Mouse (Mus musculus) kidney, postnatal 0 days (tissue): ENCODE measurements around the gene Pusl1. TPM values are rescaled to one million over a fixed set of nuclear protein-coding genes. Genes with fewer than 3 reads are reported as not detected.

ENCODE experiments used
- ATAC-seq: fragments of 200-750 bp; cut with Nextera tagmentation; replicated peaks from 2 replicates; pipeline ENCODE4 v1.8.0; 2017; ENCODE audit warnings: low read depth, moderate number of reproducible peaks, moderate TSS enrichment, moderate library complexity; ENCODE audit not compliant: low FRiP score
- DNase-seq: peaks from one replicate; pipeline ENCODE4 v3.0.0-alpha.2; 2016; ENCODE audit warnings: low spot score
- H3K27ac ChIP-seq: fragments of 300-500 bp; sonication (generic); 2 replicates; pipeline ENCODE4 v1.5.1; 2014; ENCODE audit warnings: mild to moderate bottlenecking
- H3K27me3 ChIP-seq: fragments of 300-500 bp; sonication (generic); 2 replicates; pipeline ENCODE4 v1.6.1; 2014; ENCODE audit warnings: low read length, mixed read lengths; ENCODE audit not compliant: insufficient read depth
- H3K36me3 ChIP-seq: fragments of 300-500 bp; sonication (generic); 2 replicates; pipeline ENCODE4 v1.6.1; 2014; ENCODE audit warnings: low read length, mixed read lengths; ENCODE audit not compliant: insufficient read depth
- H3K4me1 ChIP-seq: fragments of 300-500 bp; sonication (generic); replicated peaks from 2 replicates; pipeline ENCODE4 v1.6.1; 2014; ENCODE audit warnings: antibody characterized with exemption, low read length, mixed read lengths; ENCODE audit not compliant: insufficient read depth
- H3K4me2 ChIP-seq: fragments of 300-500 bp; sonication (generic); 2 replicates; pipeline ENCODE4 v1.6.1; 2014; ENCODE audit warnings: mild to moderate bottlenecking, low read length, moderate library complexity, mixed read lengths
- H3K4me3 ChIP-seq: fragments of 300-500 bp; sonication (generic); replicated peaks from 2 replicates; pipeline ENCODE4 v1.5.1; 2014; ENCODE audit warnings: low read depth, low read length
- H3K9ac ChIP-seq: fragments of 300-500 bp; sonication (generic); 2 replicates; pipeline ENCODE4 v1.6.1; 2014; ENCODE audit warnings: low read depth, low read length
- H3K9me3 ChIP-seq: fragments of 300-500 bp; sonication (generic); replicated peaks from 2 replicates; pipeline ENCODE4 v1.6.1; 2016; ENCODE audit warnings: low read length, inconsistent platforms, mixed read lengths
- CTCF ChIP-seq: IDR thresholded peaks from 2 replicates; pipeline ENCODE4 v1.5.1; 2016; ENCODE audit warnings: antibody characterized with exemption, low read depth, mild to moderate bottlenecking, moderate library complexity
- whole genome bisulfite sequencing: fragments of 180-500 bp; shearing (Covaris S2); extraction: QIAGEN DNeasy Blood & Tissue Kit; methylation state at CpG from one replicate; pipeline ENCODE4 v1.1.7; 2014; 5-methylcytosine and 5-hydroxymethylcytosine counted together
- polyA plus RNA-seq: library from polyadenylated mRNA; unstranded; fragments of >200 nt; fragmentation: Nextera tagmentation; extraction: Ambion mirVana; gene quantifications from 2 replicates; pipeline ENCODE4 v1.2.1, GENCODE M21; 2015

Gene Pusl1
- polyA plus RNA-seq, 1 experiment from 2014 or later: 33.8 TPM

DNA sequence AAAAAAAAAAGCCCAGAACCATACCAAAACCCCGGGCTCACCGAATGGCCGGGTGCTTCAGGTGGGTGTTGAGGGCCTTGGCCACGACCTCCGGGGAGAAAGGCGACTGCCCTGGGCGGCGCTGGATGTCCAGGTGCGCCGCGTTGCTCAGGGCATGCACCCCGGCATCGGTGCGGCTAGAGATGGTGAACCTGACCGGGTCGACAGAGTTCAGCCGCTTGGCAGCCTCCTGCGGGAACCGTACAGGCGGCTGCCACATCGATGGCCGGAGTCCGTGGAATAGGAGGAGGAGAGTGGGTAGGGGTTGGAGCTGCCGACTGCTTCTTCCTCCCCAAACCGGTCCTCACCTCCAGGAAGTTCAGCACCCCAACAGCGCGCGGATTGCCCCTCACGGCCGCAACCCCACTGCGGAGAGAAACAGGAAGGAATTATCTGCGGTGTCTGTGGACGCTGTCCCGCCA, 540 bp downstream of the Pusl1 start:
- Histone ChIP-seq H3K4me3 (peak overlapping the region; percentile 70), H3K9me3 (no peaks in the 10 kb centered on the region), H3K9ac (peak overlapping the region; percentile 78), H3K4me1 (peaks cover 15% of the 10 kb centered on the region), H3K27me3 (no peaks in the 10 kb centered on the region), H3K27ac (peak overlapping the region; percentile 94; the same call in 1 of the 2 replicates), H3K4me2 (peak overlapping the region; percentile 99), H3K36me3 (peaks cover 32% of the 10 kb centered on the region)
- under 1% methylated on average over 34 of the region's 34 CpGs for WGBS
- no peak for DNase-seq
- TF ChIP-seq CTCF: no peak
- ATAC-seq: no peak

DNA sequence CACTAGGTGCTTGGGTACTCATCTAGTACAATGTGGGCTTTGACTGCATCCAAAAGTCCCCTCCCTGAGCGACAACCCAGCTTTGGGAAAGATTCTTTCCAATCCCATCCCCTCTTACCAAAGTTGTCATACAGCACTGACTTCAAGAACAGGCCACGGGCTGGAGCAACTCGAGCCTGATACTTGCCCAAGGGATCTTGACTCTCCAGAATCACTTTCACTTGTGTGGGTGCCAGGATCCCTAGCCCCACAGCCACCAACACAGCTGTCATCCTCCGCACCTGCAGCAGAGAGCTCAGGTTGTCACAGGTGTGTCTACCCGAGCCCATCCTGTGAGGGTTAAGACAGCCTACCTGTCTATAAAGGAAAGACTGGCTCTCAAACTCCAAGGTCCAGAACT, 2.3 kb downstream of the Pusl1 start:
- H3K4me3 ChIP-seq: no peak overlapping the region
- ATAC-seq (no peak), DNase-seq (no peak)
- H3K27ac ChIP-seq: no peak overlapping the region
- H3K4me1 ChIP-seq: peaks cover 14% of the 10 kb centered on the region
- H3K4me2 ChIP-seq: no peak overlapping the region
- peaks cover 41% of the 10 kb centered on the region for H3K36me3 ChIP-seq
- no peaks in the 10 kb centered on the region for H3K9me3 ChIP-seq
- TF ChIP-seq CTCF: no peak
- H3K27me3 ChIP-seq: no peaks in the 10 kb centered on the region
- H3K9ac ChIP-seq: no peak overlapping the region
- 90% methylated on average over 5 of the region's 5 CpGs for WGBS

DNA sequence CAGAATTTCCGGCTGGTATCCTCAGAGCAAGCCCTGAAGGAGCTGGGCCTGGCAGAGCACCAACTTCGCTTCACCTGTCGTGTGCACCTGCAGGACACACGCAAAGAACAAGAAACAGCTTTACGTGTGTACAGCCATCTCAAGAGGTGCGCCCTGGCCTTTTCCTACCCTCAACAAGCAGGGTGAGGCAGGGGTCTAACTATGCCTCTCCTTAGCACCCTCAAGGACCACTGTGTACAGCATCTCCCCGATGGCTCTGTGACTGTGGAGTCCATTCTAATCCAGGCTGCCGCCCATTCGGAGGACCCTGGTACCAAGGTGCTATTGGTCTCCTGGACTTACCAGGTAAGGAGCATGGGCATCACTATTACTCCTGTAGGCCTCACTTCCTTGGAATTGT, 3.4 kb downstream of the Pusl1 start:
- 92% methylated on average over 9 of the region's 9 CpGs for WGBS
- no peak for DNase-seq
- TF ChIP-seq CTCF: no peak
- Histone ChIP-seq H3K27ac (no peak overlapping the region), H3K4me3 (no peak overlapping the region), H3K4me2 (no peak overlapping the region), H3K27me3 (no peaks in the 10 kb centered on the region), H3K9me3 (no peaks in the 10 kb centered on the region), H3K36me3 (peaks cover 41% of the 10 kb centered on the region), H3K4me1 (peaks cover 10% of the 10 kb centered on the region), H3K9ac (no peak overlapping the region)
- ATAC-seq: no peak

GRCm38 (mm10) chr4:155887674-155888073, 3.9 kb downstream of the Pusl1 start:
- ATAC-seq (no peak), DNase-seq (no peak)
- Histone ChIP-seq H3K27ac (no peak overlapping the region), H3K27me3 (no peaks in the 10 kb centered on the region), H3K9me3 (no peaks in the 10 kb centered on the region), H3K4me1 (peaks cover 10% of the 10 kb centered on the region), H3K9ac (no peak overlapping the region), H3K4me2 (no peak overlapping the region), H3K4me3 (no peak overlapping the region), H3K36me3 (peaks cover 41% of the 10 kb centered on the region)
- TF ChIP-seq CTCF: no peak
- WGBS: 93% methylated on average over 10 of the region's 10 CpGs

DNA sequence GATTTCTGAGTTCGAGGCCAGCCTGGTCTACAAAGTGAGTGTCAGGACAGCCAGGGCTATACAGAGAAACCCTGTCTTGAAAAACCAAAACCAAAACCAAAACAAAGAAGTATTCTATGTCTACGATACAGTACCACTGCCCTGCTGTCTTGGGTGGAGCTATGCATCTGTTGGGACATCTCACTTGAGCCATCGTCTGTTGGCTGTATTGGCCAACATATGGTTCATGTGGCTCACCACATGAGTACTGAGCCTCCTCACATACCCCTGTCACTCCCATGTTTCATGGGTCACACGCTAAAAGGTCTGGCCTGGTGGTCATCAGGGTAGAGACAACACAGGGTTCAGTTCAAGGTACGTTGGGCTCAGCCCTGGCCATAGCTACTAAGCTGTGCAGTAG, 5.3 kb downstream of the Pusl1 start:
- no peak overlapping the region for H3K4me3 ChIP-seq
- no peaks in the 10 kb centered on the region for H3K27me3 ChIP-seq
- H3K4me1 ChIP-seq: peaks cover 10% of the 10 kb centered on the region
- no peak overlapping the region for H3K4me2 ChIP-seq
- no peak for TF ChIP-seq CTCF
- H3K9ac ChIP-seq: no peak overlapping the region
- H3K9me3 ChIP-seq: no peaks in the 10 kb centered on the region
- 92% methylated on average over 5 of the region's 5 CpGs for WGBS
- H3K27ac ChIP-seq: no peak overlapping the region
- no peak for DNase-seq
- ATAC-seq: no peak
- peaks cover 41% of the 10 kb centered on the region for H3K36me3 ChIP-seq

GRCm38 (mm10) chr4:155883587-155883986, 8.0 kb downstream of the Pusl1 start:
- ATAC-seq (no peak), DNase-seq (peak; percentile 37)
- Histone ChIP-seq H3K4me2 (no peak overlapping the region), H3K27ac (peak overlapping the region; percentile 75), H3K4me3 (no peak overlapping the region), H3K27me3 (no peaks in the 10 kb centered on the region), H3K9me3 (no peaks in the 10 kb centered on the region), H3K4me1 (no peaks in the 10 kb centered on the region), H3K9ac (no peak overlapping the region), H3K36me3 (peaks cover 38% of the 10 kb centered on the region)
- WGBS: 70% methylated on average over 3 of the region's 3 CpGs
- TF ChIP-seq CTCF: no peak

DNA sequence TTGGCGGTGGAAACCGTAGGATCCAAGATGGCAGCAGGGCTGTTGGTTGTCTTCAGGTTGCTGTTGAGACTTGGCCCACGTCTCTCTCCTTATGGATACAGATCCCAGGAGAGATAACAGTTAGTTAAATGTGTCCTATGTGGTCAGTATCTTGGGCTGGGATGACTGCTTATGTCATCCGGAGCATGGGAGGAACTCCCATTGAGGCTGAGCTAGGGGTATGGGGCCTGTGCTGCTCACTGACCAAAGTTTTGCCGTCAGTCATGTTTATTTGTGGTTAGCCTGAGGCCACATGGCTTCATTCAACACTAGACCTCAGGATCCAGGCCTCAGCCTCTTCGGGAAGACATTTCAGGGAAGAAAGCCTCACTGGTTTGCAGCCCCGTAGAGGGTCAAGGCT, 20.2 kb downstream of the Pusl1 start:
- Histone ChIP-seq H3K36me3 (peaks cover 30% of the 10 kb centered on the region), H3K9me3 (no peaks in the 10 kb centered on the region), H3K27me3 (no peaks in the 10 kb centered on the region), H3K9ac (no peak overlapping the region), H3K27ac (no peak overlapping the region), H3K4me2 (no peak overlapping the region), H3K4me3 (no peak overlapping the region), H3K4me1 (0 out of 2 replicates have a peak, but pooled peaks cover 6% of the 10 kb centered on the region)
- 88% methylated on average over 7 of the region's 7 CpGs for WGBS
- DNase-seq (no peak), ATAC-seq (no peak)
- no peak for TF ChIP-seq CTCF
